Mouse (Mus musculus): Measurements from ENCODE around the gene Cyp19a1.
A peak's percentile ranks its signal among the peaks of the same experiment; 100 is the strongest.

Cyp19a1 gene

GRCm38 (mm10) chr9:54268010-54268409 is at the start of gene Cyp19a1:
Gene Cyp19a1 (minus strand): TSS chr9:54268110.
- DNase-seq (ENCODE audit: low spot score in 2 of 2): no peak

- DNase-seq (ENCODE audit: low spot score in 2 of 2): no peak
Observed at GRCm38 (mm10) chr9:54316363-54316762, 48.5 kb upstream of the Cyp19a1 start.

- DNase-seq (ENCODE audit: low spot score in 2 of 2): no peak
Observed at GRCm38 (mm10) chr9:54308751-54309358, 40.9 kb upstream of the Cyp19a1 start.

- DNase-seq (ENCODE audit: low spot score in 2 of 2): no peak
Observed at GRCm38 (mm10) chr9:54308209-54308608, 40.3 kb upstream of the Cyp19a1 start.

- no peak for DNase-seq (ENCODE audit: low spot score in 2 of 2)
Observed at GRCm38 (mm10) chr9:54301255-54301654, 33.3 kb upstream of the Cyp19a1 start.

- DNase-seq (ENCODE audit: low spot score in 2 of 2): no peak
Observed at GRCm38 (mm10) chr9:54299792-54300191, 31.9 kb upstream of the Cyp19a1 start.

GRCm38 (mm10) chr9:54299389-54299788 is 31.5 kb upstream of the Cyp19a1 start:
- DNase-seq (ENCODE audit: low spot score in 2 of 2): no peak

- DNase-seq (ENCODE audit: low spot score in 2 of 2): no peak
Observed at GRCm38 (mm10) chr9:54287804-54288203, 19.9 kb upstream of the Cyp19a1 start.

- DNase-seq (ENCODE audit: low spot score in 2 of 2): peak in 1 of 2 experiments; percentile 9
Observed at GRCm38 (mm10) chr9:54286331-54286987, 18.5 kb upstream of the Cyp19a1 start, which contains the start of gene Gldn. Gene Gldn (plus strand): TSS chr9:54286486.

- DNase-seq (ENCODE audit: low spot score in 2 of 2): no peak
Observed at GRCm38 (mm10) chr9:54279046-54279589, 11.2 kb upstream of the Cyp19a1 start.

GRCm38 (mm10) chr9:54275283-54275682 is 7.4 kb upstream of the Cyp19a1 start:
- DNase-seq (ENCODE audit: low spot score in 2 of 2): no peak

GRCm38 (mm10) chr9:54270889-54271288 is 3.0 kb upstream of the Cyp19a1 start:
- DNase-seq (ENCODE audit: low spot score in 2 of 2): no peak

GRCm38 (mm10) chr9:54269987-54270386 is 2.1 kb upstream of the Cyp19a1 start:
- DNase-seq (ENCODE audit: low spot score in 2 of 2): no peak

- DNase-seq (ENCODE audit: low spot score in 2 of 2): no peak
Observed at GRCm38 (mm10) chr9:54264754-54265153, 3.2 kb downstream of the Cyp19a1 start.

- DNase-seq (ENCODE audit: low spot score in 2 of 2): no peak
Observed at GRCm38 (mm10) chr9:54244869-54245665, 22.8 kb downstream of the Cyp19a1 start.

- DNase-seq (ENCODE audit: low spot score in 2 of 2): no peak
Observed at GRCm38 (mm10) chr9:54227580-54227979, 40.3 kb downstream of the Cyp19a1 start.

GRCm38 (mm10) chr9:54216511-54216910 is 51.4 kb downstream of the Cyp19a1 start:
- no peak for DNase-seq (ENCODE audit: low spot score in 2 of 2)

- DNase-seq (ENCODE audit: low spot score in 2 of 2): no peak
Observed at GRCm38 (mm10) chr9:54214881-54215280, 53.0 kb downstream of the Cyp19a1 start.

- no peak for DNase-seq (ENCODE audit: low spot score in 2 of 2)
Observed at GRCm38 (mm10) chr9:54194790-54195189, 73.1 kb downstream of the Cyp19a1 start.

GRCm38 (mm10) chr9:54191435-54191834 is 76.5 kb downstream of the Cyp19a1 start:
- DNase-seq (ENCODE audit: low spot score in 2 of 2): no peak

- no peak for DNase-seq (ENCODE audit: low spot score in 2 of 2)
Observed at GRCm38 (mm10) chr9:54182484-54182883, 85.4 kb downstream of the Cyp19a1 start.

GRCm38 (mm10) chr9:54181330-54181729 is 86.6 kb downstream of the Cyp19a1 start:
- peak in 1 of 2 experiments; percentile 37 for DNase-seq (ENCODE audit: low spot score in 2 of 2)

Data from frontal cortex, postnatal 10 days (tissue).